Mouse (Mus musculus) kidney, postnatal 36 days (tissue): ENCODE measurements around the gene Cyp2s1.
A peak's percentile ranks its signal among the peaks of the same experiment; 100 is the strongest.
"Not testable (repeated sequence)": the region's sequence is repeated elsewhere in the genome, so short reads cannot be mapped to it uniquely, and the experiment has no call there.

Experiments used
- DNase-seq, 2 experiments: peaks; one replicate each; pipeline ENCODE4 v3.0.0; 2021 to 2022; ENCODE audit warnings: mixed read lengths in 2 of 2

Cyp2s1 gene

GRCm38 (mm10) chr7:25805631-25806343 is 10.9 kb downstream of the Cyp2s1 start:
- peak; percentile 75 to 80 for DNase-seq

DNA sequence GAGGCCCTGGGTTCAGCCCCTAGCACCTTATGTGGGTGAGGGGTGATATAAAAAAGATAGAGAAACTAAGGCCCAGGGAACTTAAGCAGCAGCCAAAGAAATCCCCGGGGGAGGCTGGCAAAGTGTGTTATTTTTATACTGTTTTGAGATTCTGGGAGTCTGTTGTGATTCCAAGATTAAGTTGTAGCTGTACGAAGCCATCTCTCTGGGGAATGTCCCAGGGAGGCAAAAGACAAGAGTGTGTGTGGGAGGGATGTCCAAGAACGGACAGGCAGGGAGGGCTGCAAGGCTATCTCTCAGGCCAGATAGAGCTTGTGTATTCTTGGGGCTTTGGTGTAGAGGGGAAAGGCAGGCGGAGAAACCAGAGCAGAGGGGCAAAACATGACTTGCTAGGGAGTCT is 11.9 kb downstream of the Cyp2s1 start:
- DNase-seq = peak in 1 of 2 experiments; percentile 18

DNA sequence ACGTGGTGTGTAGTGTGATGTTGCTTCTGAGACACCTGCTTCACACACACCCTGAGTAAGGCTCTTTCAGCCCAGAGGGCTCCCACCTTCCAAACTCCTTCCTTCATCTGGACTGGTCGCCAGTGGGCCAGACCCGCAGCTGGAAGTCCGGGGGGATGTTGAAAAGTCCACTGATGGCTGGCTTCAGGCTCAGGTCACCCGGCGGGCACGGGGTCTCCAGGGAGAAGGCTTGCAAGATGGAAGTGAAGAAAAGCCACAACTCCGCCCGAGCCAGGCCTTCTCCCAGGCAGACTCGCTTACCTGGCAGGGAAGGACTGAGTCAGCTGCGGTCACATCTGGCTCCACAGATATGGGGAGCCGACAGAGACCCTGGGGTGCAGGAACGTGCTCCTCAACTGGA is 13.3 kb downstream of the Cyp2s1 start:
- DNase-seq = no peak

DNA sequence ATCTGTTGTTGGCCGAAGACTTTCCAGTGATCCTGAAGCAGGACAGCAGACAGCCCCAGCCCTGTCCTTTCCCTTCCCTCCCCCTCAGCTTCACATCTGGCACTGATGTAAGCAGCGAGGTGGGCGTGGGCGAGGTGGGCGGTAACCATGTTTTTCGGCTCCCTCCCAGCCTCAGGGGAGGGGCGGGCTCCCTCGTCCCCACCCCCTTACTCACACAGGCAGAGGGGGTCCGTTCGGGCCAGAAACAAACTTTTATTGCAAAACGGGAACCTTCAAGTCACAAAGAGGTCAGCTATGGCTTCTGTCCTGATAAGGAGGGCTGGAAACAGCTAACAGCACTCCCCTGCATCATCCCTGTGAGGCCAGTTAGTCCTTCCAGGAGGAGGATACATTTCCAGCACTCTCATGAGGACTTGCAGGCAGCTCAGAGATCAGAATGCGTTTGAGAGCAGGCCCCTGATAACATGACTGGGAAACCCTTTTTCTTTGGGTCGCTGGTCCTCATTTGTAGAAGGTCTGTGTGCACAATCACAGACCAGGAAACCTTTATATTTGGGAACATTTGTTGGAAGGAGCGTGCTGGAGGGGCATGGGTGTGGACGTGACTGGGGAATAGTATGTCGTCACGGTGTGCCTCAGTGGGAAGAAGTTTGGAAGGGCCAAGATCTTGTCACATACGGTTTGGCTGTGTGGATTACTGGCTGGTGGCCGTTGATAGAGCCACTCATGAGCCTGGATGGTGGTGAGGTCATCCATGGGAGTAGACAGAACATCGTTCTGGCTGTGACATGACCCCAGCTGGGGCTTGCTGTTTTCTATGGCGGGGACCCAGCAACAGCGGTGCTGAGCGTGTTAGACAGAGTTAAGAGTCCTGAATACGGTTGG is 14.2 kb downstream of the Cyp2s1 start:
- DNase-seq = peak; percentile 67 to 73

GRCm38 (mm10) chr7:25801031-25801430 is 15.7 kb downstream of the Cyp2s1 start:
- no peak for DNase-seq

GRCm38 (mm10) chr7:25799369-25799768 is 17.3 kb downstream of the Cyp2s1 start:
- DNase-seq = no peak

DNA sequence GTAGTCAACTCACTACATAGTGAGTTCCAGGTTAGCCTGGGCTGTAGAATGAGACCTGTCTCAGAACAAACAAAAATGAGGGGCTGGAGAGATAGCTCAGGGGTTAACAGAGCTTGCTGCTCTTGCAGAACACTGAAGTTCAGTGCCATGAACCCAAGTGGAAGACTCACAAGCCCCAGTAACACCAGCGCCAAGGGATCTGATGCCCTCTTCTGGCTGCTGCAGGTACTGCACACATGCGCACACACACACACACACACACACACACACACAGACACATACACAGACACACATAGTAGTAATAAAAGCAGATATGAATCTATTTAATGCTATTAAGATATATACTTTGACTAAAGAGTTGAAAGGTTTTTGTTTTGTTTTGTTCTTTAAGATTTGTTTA is 18.2 kb downstream of the Cyp2s1 start:
- DNase-seq = no peak

GRCm38 (mm10) chr7:25794775-25795174 is 21.9 kb downstream of the Cyp2s1 start:
- DNase-seq = no peak

DNA sequence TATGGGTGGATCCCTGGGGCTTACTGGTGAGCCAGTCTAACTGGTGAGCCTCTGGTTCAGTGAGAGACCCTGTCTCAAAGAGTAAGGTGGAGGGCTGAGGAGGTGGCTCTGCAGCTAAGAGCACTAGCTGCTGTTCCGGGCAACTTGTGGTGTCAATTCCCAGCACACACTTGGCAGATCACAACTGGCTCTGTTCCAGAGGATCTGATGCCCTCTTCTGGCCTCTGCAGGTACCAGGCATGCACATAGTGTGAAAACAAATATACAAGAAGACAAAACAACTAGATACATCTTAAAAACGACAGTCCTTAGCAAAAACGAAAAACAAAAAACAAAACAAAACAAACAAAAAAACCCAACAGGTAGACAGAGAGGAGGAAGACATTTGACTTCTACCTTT is 23.0 kb downstream of the Cyp2s1 start:
- DNase-seq = peak; percentile 55 to 69

DNA sequence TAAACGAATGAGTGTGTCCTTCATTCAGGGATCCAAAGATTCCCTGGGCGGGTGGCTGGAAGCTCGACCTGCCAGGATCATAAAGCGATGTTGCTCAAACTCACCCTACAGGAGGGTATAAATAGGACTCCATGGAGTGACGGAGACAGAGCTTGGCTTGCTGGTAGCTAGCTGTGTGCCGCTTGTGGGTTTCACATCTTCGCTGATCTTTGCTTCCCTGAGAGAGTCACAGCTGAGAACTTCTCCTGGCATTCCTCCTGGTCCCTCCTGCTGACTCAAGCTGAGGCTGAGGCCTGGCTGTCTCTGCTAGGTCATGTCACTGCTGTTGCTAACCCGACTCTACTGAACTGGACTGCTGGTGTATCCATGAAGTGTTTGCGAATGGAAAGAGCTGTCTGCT is 23.7 kb downstream of the Cyp2s1 start:
- DNase-seq = not testable (repeated sequence)

- no peak for DNase-seq
Observed at GRCm38 (mm10) chr7:25790615-25791014, 26.1 kb downstream of the Cyp2s1 start.

GRCm38 (mm10) chr7:25789129-25789440 is 27.6 kb downstream of the Cyp2s1 start:
- no peak for DNase-seq

- peak; percentile 55 to 72 for DNase-seq
Observed at GRCm38 (mm10) chr7:25788220-25789128, 28.2 kb downstream of the Cyp2s1 start, which contains the start of gene Axl. Gene Axl (minus strand): TSS chr7:25788705.

DNA sequence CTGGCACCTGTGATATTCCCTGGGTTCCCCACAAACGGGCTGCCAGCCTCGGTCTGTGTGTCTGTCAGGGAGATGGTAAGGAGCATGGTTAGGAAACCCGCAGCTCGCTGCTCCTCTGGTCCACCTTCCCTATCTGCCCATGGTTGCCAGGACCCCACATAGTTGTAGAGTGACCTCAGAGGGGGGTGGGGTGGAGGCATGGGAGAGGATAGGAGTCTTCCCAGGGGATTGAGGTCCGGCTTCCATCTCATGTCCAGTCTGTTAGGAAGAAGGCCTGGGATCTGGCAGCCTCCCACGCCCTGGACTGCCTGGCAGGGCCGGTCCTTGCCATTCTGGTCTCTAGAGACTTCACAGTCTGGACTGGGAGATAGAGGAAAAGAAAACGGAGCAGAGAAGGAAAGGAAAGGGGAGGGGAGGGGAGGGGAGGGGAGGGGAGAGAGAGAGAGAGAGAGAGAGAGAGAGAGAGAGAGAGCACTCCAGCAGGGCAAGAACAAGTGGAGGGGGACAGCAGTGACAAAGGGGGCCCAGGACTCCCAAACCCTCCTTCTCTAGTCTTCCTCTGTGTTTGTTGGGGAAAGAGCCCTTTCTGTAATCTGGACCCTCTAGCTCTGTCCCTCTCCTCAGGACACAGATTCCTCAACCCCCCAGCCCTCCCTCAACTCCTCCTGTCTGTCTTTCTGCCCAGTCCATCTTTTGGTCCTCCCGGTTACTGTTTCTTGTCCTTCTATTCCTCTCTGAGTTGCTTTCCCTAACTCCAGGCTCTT is 29.1 kb downstream of the Cyp2s1 start:
- DNase-seq = no peak

DNA sequence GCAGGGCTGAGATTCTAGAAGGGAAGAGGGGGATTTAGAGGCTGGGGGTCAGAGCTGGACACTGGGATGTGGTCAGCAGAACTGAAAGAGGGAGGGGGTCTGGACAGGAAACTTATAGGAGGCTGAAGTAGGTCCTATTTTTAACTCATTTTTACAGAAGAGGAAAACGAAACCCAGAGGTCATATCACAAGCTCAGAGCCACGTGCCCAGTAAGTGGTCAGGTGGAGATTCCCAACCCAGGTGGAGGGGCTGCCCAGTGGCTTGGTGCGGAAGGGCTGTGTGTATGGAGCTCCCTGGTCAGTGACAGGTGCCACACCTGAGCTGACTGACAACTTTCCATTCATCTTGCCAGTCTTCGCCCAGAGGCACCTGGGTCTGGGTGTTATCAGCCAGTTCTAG is 29.7 kb downstream of the Cyp2s1 start:
- DNase-seq = no peak

GRCm38 (mm10) chr7:25785752-25786151 is 31.0 kb downstream of the Cyp2s1 start:
- no peak for DNase-seq

DNA sequence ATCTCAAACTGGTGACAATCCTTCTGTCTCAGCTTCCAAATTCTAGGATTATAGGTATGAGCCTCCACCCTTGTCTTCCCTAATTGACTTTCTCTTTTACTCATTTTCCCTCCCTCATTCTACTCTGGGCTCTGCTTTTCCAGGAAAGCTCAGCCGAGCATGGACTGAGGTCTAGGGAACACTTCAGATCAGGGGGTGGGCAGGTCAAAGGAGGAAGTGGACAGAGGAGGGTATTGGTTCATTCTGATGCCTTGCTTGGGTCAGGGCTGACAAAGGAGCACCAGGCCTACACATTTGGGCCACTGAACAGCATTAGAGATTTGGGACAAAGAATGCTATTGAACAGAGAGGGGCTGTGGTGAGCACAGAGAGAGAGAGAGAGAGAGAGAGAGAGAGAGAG is 31.9 kb downstream of the Cyp2s1 start:
- DNase-seq = no peak

DNA sequence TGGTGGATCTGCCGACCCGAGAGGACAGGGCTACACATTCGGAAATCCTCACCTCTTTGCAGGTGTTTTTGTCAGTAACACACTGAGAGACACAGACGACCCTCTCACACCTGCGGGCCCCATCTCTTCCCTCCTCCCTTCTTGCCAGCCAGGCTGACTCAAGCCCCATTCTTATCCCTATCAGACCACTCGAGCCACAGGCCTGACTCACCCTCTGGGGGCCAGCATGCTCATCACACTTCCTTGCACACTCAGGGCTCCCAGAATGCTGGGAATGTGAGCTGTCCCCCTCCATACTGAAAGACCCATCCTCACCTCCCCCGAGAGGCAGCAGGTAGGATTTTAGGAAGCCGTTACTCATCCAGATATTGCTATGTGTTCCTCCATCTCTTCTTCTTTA is 33.0 kb downstream of the Cyp2s1 start:
- no peak for DNase-seq

GRCm38 (mm10) chr7:25782744-25783143 is 34.0 kb downstream of the Cyp2s1 start:
- no peak for DNase-seq

GRCm38 (mm10) chr7:25781937-25782610 is 34.6 kb downstream of the Cyp2s1 start:
- DNase-seq = no peak

DNA sequence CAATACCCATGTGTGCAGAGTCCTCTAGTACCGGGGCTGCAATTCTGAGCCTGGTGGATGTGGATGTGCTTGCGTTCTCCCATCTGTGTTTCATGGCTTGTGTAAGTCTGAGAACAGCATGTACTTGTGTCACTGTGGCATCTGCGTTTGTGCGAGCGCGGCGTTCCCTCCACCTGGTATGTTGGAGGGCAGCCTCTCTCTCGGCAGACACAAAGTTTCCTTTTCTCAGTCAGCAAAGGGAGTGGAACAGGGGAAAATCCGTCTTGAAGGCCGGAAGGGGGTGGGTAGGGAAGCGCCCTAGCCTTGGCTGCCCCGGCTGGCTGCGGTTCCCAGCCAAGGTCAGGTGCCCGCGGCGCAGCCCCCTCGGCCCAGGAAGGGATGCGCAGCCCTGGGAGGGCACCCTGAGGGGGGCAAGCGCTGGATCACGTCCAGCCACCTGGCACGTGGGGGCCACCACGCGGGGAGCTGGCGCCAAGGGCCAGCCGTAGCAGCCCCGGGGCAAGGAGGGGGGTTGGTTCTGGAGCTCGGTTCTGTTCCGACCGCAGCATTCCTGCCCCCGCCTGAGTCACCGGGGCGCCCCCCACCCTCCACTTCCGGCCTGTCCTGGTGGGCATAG is 35.3 kb downstream of the Cyp2s1 start:
- peak; percentile 35 to 49 for DNase-seq
